Mouse (Mus musculus) megakaryocyte-erythroid progenitor cell, adult 5 weeks (primary cell): ENCODE results near the gene Gm7971. TPM values are rescaled to one million over a fixed set of nuclear protein-coding genes. Genes with fewer than 3 reads are reported as not detected.

ENCODE experiments used
- polyA plus RNA-seq: library from polyadenylated mRNA; stranded (reverse); fragments of >175 nt; gene quantifications from 2 replicates; pipeline ENCODE4 v1.2.3, GENCODE M21; 2012

Gm7971 gene
- not detected in 2 replicates for polyA plus RNA-seq

GRCm38 (mm10) chr5:95594775-95595174 lies at the start of gene Gm7971:
TSS of gene Gm7971 (minus strand) at chr5:95594875.

Other genes starting within 250 kb of the Gm7971 start
- not detected in 2 replicates for gene D5Ertd577e, start 138.1 kb downstream of the Gm7971 start, polyA plus RNA-seq
- not detected in 2 replicates for gene Gm3286, start 84.1 kb downstream of the Gm7971 start, polyA plus RNA-seq
- not detected in 2 replicates for gene Gm7978, start 141.3 kb upstream of the Gm7971 start, polyA plus RNA-seq
- not detected in 2 replicates for gene Gm7982, start 147.1 kb upstream of the Gm7971 start, polyA plus RNA-seq
- gene E330014E10Rik, start 181.1 kb upstream of the Gm7971 start, polyA plus RNA-seq: not detected in 2 replicates